Mouse (Mus musculus) cerebellum, adult 2 months (tissue): ENCODE measurements around the gene Mvb12b.

Experiments used
- CTCF ChIP-seq: fragments of 200-500 bp; IDR thresholded peaks from 2 replicates; pipeline ENCODE4 v1.5.1; 2011; ENCODE audit warnings: low read depth, mild to moderate bottlenecking, control low read depth, low read length, moderate library complexity, borderline replicate concordance; ENCODE audit not compliant: insufficient read depth
- POLR2A ChIP-seq: fragments of 200-500 bp; IDR thresholded peaks from 2 replicates; pipeline ENCODE4 v1.6.1; 2011; ENCODE audit warnings: low read length, control low read depth, borderline replicate concordance; ENCODE audit not compliant: insufficient read depth

GRCm38 (mm10) chr2:33817080-33817479, 70.7 kb downstream of the Mvb12b start:
- no peak for TF ChIP-seq CTCF
- TF ChIP-seq POLR2A, result no peak
